Mouse (Mus musculus) heart, embryonic 14.5 days (tissue): Measurements from ENCODE around the gene Slc22a12. TPM values are rescaled to one million over a fixed set of nuclear protein-coding genes. Genes with fewer than 3 reads are reported as not detected.

Source experiments
- ATAC-seq: fragments of 200-750 bp; cut with Nextera tagmentation; 2 replicates; pipeline ENCODE4 v1.8.0; 2017; ENCODE audit warnings: low read depth, moderate TSS enrichment; ENCODE audit not compliant: insufficient number of reproducible peaks, insufficient read depth, low FRiP score
- H3K27ac ChIP-seq, 2 experiments: fragments of 200-500 bp in 1 of 2; fragments of 300-500 bp in 1 of 2; sonication (generic) in 1 of 2; replicated peaks in 1 of 2; 2 replicates each; pipeline ENCODE4 v1.5.1; 2012 to 2014; ENCODE audit warnings: low read depth in 2 of 2, low read length in 2 of 2, control low read depth in 1 of 2, mild to moderate bottlenecking in 1 of 2, mixed read lengths in 1 of 2; ENCODE audit not compliant: control insufficient read depth in 1 of 2, insufficient read depth in 1 of 2
- H3K27me3 ChIP-seq: fragments of 300-500 bp; sonication (generic); 2 replicates; pipeline ENCODE4 v1.6.1; 2014; ENCODE audit warnings: mild to moderate bottlenecking, low read length, control low read depth; ENCODE audit not compliant: control insufficient read depth, insufficient read depth
- H3K36me3 ChIP-seq: fragments of 300-500 bp; sonication (generic); 2 replicates; pipeline ENCODE4 v1.6.1; 2014; ENCODE audit warnings: mild to moderate bottlenecking, control low read depth, low read length, mixed read lengths; ENCODE audit not compliant: control insufficient read depth, insufficient read depth
- H3K4me1 ChIP-seq, 2 experiments: fragments of 200-500 bp in 1 of 2; fragments of 300-500 bp in 1 of 2; sonication (generic) in 1 of 2; 2 replicates each; pipeline ENCODE4 v1.6.1; 2012 to 2014; ENCODE audit warnings: low read length in 2 of 2, control low read depth in 1 of 2, mixed read lengths in 1 of 2; ENCODE audit not compliant: control insufficient read depth in 2 of 2, insufficient read depth in 2 of 2
- H3K4me2 ChIP-seq: fragments of 300-500 bp; sonication (generic); 2 replicates; pipeline ENCODE4 v1.6.1; 2014; ENCODE audit warnings: mild to moderate bottlenecking, low read length
- H3K4me3 ChIP-seq, 2 experiments: fragments of 200-500 bp in 1 of 2; fragments of 300-500 bp in 1 of 2; sonication (generic) in 1 of 2; 2 replicates each; pipeline ENCODE4 v1.5.1; 2012 to 2014; ENCODE audit warnings: low read length in 2 of 2, mild to moderate bottlenecking in 2 of 2, control low read depth in 1 of 2, low read depth in 1 of 2, moderate library complexity in 1 of 2; ENCODE audit not compliant: control insufficient read depth in 1 of 2, insufficient read depth in 1 of 2
- H3K9ac ChIP-seq: fragments of 300-500 bp; sonication (generic); 2 replicates; pipeline ENCODE4 v1.6.1; 2014; ENCODE audit warnings: mild to moderate bottlenecking, low read length
- H3K9me3 ChIP-seq: fragments of 300-500 bp; sonication (generic); 2 replicates; pipeline ENCODE4 v1.6.1; 2016; ENCODE audit warnings: low read length, control low read depth; ENCODE audit not compliant: control insufficient read depth
- WGBS: fragments of 180-500 bp; shearing (Covaris S2); extraction: QIAGEN DNeasy Blood & Tissue Kit; methylation state at CpG from one replicate; pipeline ENCODE4 v1.1.7; 2014; 5-methylcytosine and 5-hydroxymethylcytosine counted together
- polyA plus RNA-seq: library from polyadenylated mRNA; unstranded; fragments of >200 nt; fragmentation: Nextera tagmentation; extraction: Ambion mirVana; gene quantifications from 2 replicates; pipeline ENCODE4 v1.2.1, GENCODE M21; 2014

Slc22a12 gene
- polyA plus RNA-seq, 1 experiment from 2014 or later, result not detected

GRCm38 (mm10) chr19:6516153-6516552 lies 26.7 kb downstream of the Slc22a12 start:
- Histone ChIP-seq H3K27ac (no peak overlapping the region), H3K4me1 (no peaks in the 10 kb centered on the region), H3K36me3 (no peaks in the 10 kb centered on the region), H3K4me3 (no peak overlapping the region), H3K27me3 (peaks cover 35% of the 10 kb centered on the region), H3K9ac (no peak overlapping the region), H3K4me2 (no peak overlapping the region), H3K9me3 (no peaks in the 10 kb centered on the region)
- 53% methylated on average over 8 of the region's 8 CpGs for WGBS
- ATAC-seq, result no peak

DNA sequence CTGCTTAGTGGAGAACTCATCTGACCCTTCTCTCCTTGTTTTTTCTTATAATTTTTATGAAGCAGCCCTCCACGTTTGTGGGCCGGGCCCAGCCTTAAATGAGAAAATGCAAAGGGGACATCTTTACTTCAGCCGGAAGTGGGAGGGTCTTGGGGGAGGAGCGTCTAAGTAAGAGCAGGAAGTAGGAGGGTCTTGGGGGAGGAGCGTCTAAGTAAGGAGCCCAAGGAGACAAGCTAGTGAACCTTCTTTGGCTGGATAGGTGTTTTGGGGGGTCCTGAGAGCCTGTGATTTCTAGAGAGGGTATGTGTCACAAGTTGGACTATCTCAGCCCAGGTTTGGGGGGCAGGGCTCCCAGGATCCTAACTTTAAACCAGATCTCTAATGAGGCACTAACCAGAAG lies 27.4 kb downstream of the Slc22a12 start:
- H3K27ac ChIP-seq, result no peak overlapping the region
- peaks cover 38% of the 10 kb centered on the region for H3K27me3 ChIP-seq
- 62% methylated on average over 5 of the region's 5 CpGs for WGBS

GRCm38 (mm10) chr19:6514940-6515339 lies 27.9 kb downstream of the Slc22a12 start:
- Histone ChIP-seq H3K4me1 (no peaks in the 10 kb centered on the region), H3K27me3 (peaks cover 38% of the 10 kb centered on the region), H3K27ac (no peak overlapping the region), H3K9me3 (no peaks in the 10 kb centered on the region), H3K4me2 (no peak overlapping the region), H3K4me3 (no peak overlapping the region), H3K9ac (no peak overlapping the region), H3K36me3 (no peaks in the 10 kb centered on the region)
- WGBS, result 66% methylated on average over 6 of the region's 6 CpGs
- ATAC-seq, result no peak

More for the DNA sequence above, 27.4 kb downstream of the Slc22a12 start:
- no peak for ATAC-seq
- Histone ChIP-seq H3K9me3 (no peaks in the 10 kb centered on the region), H3K9ac (no peak overlapping the region), H3K4me3 (no peak overlapping the region), H3K36me3 (no peaks in the 10 kb centered on the region), H3K4me2 (no peak overlapping the region), H3K4me1 (no peaks in the 10 kb centered on the region)

DNA sequence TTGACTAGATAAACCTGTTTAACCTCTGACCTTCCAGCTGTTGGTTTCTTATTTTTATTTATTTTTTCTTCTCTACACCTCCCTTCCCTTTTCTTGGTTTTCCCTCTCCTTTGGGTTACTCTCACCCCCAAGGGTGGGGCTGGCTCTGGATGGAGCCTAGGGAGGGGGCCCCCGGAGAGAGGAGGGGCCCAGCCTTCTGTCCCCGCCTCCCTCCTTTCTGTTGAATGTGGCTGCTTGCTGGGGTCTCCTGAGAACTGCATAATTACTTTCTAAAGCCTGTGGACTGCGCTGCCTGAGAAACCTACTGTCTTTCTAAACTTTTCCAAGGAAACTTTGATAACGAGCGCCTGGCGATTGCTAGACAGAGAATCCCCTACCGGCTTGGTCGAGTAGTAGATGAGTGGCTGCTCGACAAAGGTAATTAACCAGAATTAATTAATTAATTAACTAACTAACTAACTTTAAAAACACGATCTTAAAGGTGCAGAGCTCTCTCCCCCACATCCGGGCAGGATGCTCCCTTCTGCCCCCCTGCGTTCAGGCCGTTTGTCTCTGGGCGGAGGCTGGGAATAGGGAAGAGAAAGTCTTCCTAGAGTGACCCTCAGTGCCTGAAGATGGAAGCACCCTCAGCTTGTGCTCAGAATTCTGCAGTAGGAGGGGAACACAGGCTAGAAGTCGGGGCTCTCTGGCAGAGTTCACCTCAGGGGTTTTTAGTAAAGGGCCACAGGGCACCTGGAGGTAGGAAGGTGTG lies 29.3 kb downstream of the Slc22a12 start:
- no peaks in the 10 kb centered on the region for H3K36me3 ChIP-seq
- no peaks in the 10 kb centered on the region for H3K9me3 ChIP-seq
- H3K9ac ChIP-seq, result no peak overlapping the region
- H3K4me2 ChIP-seq, result no peak overlapping the region
- no peak for ATAC-seq
- no peaks in the 10 kb centered on the region for H3K4me1 ChIP-seq
- H3K27ac ChIP-seq, result no peak overlapping the region
- peaks cover 42% of the 10 kb centered on the region for H3K27me3 ChIP-seq
- WGBS, result 5% methylated on average over 15 of the region's 15 CpGs
- H3K4me3 ChIP-seq, result no peak overlapping the region

DNA sequence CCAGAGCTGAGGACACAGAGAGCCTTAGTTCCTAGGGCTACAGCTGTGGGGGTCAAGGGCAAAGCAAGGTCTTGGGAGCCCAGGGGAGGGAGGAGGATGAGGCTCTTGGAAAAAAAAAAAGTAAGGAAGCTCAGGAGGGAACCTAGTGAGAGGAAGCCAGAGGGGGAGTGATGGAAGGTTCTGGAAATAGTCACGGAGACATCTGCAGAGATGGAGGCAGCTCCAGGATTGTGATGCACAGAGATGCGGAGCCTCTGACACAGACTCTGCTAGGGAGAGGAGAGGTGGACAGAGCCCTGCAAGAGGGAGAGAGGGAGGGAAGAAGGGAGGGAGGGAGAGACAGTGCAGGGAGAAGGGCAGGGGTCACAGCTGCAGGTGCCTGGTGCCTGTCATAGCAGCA lies 32.3 kb downstream of the Slc22a12 start:
- ATAC-seq, result no peak
- no peak overlapping the region for H3K4me2 ChIP-seq
- 86% methylated on average over 2 of the region's 2 CpGs for WGBS
- no peak overlapping the region for H3K27ac ChIP-seq
- H3K9ac ChIP-seq, result no peak overlapping the region
- no peak overlapping the region for H3K4me3 ChIP-seq
- H3K27me3 ChIP-seq, result peaks cover 69% of the 10 kb centered on the region
- no peaks in the 10 kb centered on the region for H3K36me3 ChIP-seq
- H3K9me3 ChIP-seq, result no peaks in the 10 kb centered on the region
- no peaks in the 10 kb centered on the region for H3K4me1 ChIP-seq

DNA sequence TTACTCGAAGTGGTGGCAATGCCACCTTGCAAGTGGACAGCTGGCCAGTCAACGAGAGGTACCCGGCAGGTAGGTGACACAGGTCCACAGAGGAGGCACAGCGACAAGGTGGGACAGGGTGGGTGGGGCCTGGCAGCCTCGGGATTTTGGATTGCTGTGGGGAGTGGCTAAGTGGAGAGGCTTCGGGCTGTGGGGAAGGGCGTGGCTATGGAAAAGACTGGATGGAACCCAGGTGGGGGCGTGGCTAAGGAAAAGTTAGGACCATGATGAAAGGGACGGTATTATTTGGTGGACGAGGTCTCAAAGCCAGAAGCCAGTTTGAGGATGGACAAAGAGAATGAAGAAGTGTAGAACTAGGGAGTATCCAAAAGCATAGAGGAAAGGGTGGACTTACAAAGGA lies 33.0 kb downstream of the Slc22a12 start:
- Histone ChIP-seq H3K9me3 (no peaks in the 10 kb centered on the region), H3K4me1 (peaks cover 0 to under 1% of the 10 kb centered on the region in 2 experiments; a peak in 1 of 4 replicates), H3K9ac (no peak overlapping the region), H3K4me3 (no peak overlapping the region), H3K27me3 (peaks cover 72% of the 10 kb centered on the region), H3K27ac (no peak overlapping the region), H3K36me3 (no peaks in the 10 kb centered on the region), H3K4me2 (no peak overlapping the region)
- 68% methylated on average over 10 of the region's 10 CpGs for WGBS
- ATAC-seq, result no peak

DNA sequence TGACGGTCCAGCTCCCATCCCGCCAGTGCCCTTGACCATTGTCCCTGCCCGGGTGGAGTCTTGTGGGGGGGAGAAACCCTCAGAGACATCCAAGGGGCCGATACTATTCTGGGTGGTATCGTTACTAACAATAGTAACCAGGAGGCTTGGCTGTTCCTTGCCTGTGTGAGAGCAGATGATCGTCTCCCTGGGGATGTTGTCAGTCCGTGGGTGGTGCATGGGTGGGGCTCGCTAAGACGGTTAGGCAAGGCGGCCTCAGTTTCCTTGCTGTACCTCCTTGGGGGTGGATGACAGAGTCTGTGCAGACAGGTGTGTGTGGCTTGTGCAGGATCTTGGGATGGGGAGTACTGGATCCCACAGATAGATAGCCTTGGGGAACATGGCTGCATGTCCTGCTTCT lies 35.4 kb downstream of the Slc22a12 start:
- Histone ChIP-seq H3K36me3 (no peaks in the 10 kb centered on the region), H3K27me3 (peaks cover 74% of the 10 kb centered on the region), H3K4me1 (peaks cover 1 to 6% of the 10 kb centered on the region in 2 experiments; a peak in 2 of 4 replicates), H3K4me3 (no peak overlapping the region), H3K9ac (no peak overlapping the region), H3K9me3 (no peaks in the 10 kb centered on the region), H3K4me2 (no peak overlapping the region), H3K27ac (no peak overlapping the region)
- 23% methylated on average over 10 of the region's 10 CpGs for WGBS
- ATAC-seq, result no peak

- no peak for ATAC-seq
- 79% methylated on average over 12 of the region's 12 CpGs for WGBS
- Histone ChIP-seq H3K4me2 (no peak overlapping the region), H3K4me3 (no peak overlapping the region), H3K9me3 (no peaks in the 10 kb centered on the region), H3K4me1 (peaks cover 5 to 6% of the 10 kb centered on the region in 2 experiments; a peak in 2 of 4 replicates), H3K27me3 (peaks cover 84% of the 10 kb centered on the region), H3K27ac (no peak overlapping the region), H3K9ac (no peak overlapping the region), H3K36me3 (no peaks in the 10 kb centered on the region)
Observed at GRCm38 (mm10) chr19:6504656-6505045, 38.2 kb downstream of the Slc22a12 start.
